Mouse (Mus musculus) kidney, postnatal 10 days (tissue): ENCODE data around the gene Zscan4e.
"Not testable (repeated sequence)": the region's sequence is repeated elsewhere in the genome, so short reads cannot be mapped to it uniquely, and the experiment has no call there.

Source experiments
- DNase-seq: peaks from one replicate; pipeline ENCODE4 v3.0.0; 2021; ENCODE audit warnings: mixed read lengths

Gene Zscan4e

GRCm38 (mm10) chr7:11310582-11310981 is at the start of gene Zscan4e:
Zscan4e (minus strand) TSS chr7:11310682.
- not testable (repeated sequence) for DNase-seq
